Mouse (Mus musculus): Measurements from ENCODE around the gene Slc10a7.

DNA sequence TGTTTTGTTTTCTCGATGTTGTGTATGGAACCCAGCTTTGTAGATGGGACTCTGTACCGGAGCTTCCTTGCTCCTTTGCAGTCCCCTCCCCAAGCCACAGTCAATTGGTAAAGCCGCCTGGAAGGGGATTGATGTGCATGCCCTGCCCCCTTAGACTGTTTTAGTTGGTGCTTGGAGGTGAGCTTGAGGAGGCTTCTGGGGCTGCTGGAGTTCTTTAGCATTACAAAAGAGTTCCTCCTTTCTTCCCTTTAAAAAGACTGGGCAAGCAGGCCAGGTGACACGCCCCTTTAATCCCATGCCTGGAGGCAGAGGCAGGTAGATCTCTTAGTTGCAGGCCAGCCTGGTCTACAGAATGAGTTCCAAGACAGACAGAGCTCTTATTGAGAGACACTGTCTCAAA is 4.0 kb downstream of the Slc10a7 start:
- no peak for TF ChIP-seq USF1 (IDR thresholded peaks at IDR 0.05; ENCODE audit: low read depth)
- TF ChIP-seq MAX (IDR thresholded peaks at IDR 0.05; ENCODE audit: low read depth): no peak
- TF ChIP-seq POLR2A (IDR thresholded peaks at IDR 0.05; ENCODE audit: insufficient read length, low read depth): no peak

All from myocyte (in vitro differentiated cells).